Mouse (Mus musculus): ENCODE data around the gene Mrgprg.

DNA sequence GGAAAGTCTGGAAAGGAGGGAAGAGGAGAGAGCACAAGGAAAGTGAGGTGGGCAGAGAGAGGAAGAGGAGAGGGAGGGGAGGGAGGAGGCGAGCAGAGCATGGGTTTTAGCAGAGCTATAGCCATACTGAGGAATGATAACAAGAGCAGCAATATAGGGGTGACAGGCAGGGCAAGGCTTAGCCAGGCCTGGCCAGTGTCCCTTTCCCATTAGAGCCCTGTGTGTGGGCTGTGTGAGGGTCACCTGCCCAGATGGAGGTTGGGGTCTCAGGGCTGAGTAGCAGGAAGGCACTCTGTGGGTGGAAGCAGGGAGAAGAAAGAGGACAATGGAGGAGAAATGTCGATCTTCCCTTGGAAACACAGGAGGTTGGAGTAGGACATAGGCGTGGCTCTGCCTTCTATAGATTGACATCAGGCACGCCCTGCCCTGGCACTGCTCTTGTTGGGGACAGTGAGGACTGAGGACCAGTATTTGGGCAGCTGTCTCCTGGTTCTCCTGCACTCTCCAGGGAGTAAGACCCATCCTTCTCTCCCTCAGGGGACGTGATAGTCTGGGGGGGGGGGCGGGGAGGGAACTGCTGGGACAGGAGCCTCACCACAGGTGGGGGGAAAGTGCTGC lies 16.7 kb upstream of the Mrgprg start:
- TF ChIP-seq POLR2A (IDR thresholded peaks at IDR 0.05; ENCODE audit: insufficient read depth, low read length): no peak
- TF ChIP-seq CTCF (IDR thresholded peaks at IDR 0.05; ENCODE audit: low read depth, low read length): no peak
